Mouse (Mus musculus) layer of hippocampus, adult 11-12 months (tissue): ENCODE measurements at regions not wholly inside any gene's neighbourhood (a gene's known extent, or its start where the extent isn't known, plus 50 kb on each side); places are given as distances from the start of the nearest gene placed in this dataset.

ENCODE experiments used
- DNase-seq: peaks from one replicate; pipeline ENCODE4 v3.0.0; 2022; ENCODE audit warnings: low spot score

GRCm38 (mm10) chr19:44686061-44686460 lies 69.8 kb upstream of the Pax2 start:
- no peak for DNase-seq

GRCm38 (mm10) chr19:44692396-44692795 lies 63.4 kb upstream of the Pax2 start:
- DNase-seq: no peak

DNA sequence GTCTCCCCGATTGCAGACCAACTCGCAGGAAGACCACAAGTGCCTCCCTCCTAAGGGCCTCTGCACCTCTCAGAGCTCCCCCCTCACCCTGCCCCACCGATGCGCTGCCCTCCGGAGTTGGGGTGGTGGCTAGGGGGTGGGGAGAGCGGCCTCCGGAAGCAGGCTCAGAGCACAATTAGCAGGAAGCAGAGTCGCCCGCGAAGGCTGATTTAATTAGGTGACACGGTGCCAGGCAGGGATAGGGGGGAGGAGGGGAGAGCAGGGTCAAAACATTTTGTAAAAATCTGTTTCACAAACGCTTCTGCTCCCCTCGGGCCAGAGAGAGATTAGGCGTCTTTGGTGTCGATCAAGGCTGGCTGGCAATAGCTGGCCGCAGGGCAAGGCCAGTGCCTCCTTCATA lies 63.0 kb upstream of the Pax2 start:
- DNase-seq: no peak

DNA sequence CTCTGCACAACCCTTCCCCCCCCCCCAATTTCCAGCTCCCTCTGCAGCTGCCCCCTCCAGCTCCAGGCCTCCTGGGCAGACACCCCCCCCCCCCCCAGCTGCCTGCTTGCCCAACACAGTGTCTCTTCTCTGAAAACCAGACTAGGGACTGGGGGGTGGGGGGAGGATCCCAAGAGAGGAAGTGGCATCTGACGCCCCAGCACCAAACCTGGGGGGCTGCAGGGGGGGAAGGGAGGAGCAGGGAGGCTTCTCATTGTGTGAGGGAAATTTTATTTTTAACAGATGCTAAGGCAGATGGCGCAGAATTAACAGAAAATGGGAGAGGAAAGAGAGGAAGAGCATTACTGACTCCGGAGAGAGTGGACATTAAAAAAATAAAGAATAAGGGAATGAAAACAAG lies 60.5 kb upstream of the Pax2 start:
- DNase-seq: no peak

DNA sequence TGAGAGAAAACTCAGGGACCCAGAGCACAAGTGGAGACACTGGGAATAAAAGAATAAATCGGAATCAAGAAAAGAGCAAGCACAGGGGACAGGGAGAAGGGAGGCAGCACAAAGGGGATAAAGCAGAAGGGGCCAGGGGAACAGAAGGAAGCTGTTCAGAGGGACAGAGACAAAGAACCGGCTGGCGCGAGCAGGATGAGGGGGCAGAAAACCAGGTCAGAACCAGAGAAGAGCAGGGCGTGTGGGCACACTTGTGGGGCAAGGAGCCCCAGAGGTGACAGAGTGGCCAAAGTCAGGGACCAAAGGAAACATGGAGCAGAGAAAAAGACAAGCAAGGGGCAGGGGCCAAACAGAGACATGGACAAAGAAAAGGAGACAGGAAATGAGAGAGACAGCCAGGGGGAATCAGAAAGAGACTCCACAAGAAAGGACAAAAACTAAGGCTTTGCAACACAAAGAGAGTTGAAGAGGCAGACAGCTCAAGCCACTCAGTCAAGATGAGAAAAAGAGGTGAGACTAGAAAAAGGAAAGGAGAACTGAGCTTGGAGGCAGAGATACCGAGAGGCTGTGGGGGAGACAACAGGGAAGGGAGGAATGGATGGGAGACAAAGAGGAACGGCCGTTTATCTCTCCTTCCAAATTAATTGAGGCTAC lies 59.7 kb upstream of the Pax2 start:
- DNase-seq: no peak

DNA sequence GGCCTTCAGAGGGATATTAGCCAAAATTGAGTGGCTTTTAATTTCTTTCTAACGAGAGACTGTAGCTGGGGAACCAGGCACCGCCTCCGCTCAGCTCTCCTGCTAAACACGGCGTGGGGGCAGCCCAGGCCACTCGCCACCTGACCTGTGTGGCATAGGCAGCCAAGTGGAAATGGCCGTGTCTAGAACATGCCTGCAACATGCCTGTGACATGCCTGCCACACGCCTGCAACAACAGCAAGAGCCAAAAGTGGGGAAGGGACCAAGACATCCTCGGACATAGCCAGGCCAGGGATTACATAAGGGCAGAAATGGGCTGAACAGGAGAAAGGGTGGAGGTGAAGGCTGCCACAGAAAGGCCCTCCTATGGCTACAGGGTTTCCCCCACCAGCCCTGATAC lies 59.1 kb upstream of the Pax2 start:
- no peak for DNase-seq

DNA sequence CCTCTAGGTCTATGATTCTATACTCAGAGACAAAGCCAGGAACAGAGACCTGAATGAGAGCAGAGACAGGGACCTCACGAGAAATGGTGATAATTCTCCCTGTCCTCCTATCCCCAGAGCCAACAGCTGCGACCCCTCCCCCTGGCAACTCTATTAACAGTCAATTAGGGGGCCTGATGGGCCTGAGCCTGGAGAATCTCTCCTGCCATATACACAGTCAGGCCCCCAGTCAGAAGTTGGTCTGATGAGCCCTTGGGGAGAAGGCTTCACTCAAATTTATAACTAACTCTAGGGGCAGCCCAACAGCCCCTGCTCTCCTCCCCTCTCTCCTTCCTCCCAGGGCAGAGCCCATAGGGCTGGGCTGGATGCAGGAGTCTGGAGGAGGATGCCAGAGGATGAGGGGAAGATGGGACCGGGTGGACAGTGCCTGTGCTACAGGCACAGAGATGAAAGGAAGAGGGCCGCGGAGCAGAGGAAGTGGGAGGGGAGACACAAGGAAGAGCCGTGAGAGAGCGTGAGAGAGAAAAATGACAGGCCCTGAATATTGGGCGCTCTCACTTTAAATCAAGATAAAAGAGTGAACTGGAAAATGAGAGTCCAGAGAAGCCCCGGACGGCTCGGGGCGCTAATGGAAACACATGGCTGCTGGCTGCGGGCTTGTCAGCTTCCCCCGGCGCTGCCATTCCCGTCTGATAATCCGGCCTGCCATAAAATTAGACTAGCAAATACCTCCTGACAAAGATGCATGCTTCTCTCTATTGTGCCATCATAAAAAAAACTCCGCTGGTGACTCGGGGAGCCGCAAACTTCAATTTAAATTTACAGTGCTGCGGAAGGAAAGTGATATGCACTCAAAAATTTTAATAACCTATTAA lies 57.2 kb upstream of the Pax2 start:
- no peak for DNase-seq
